Mouse (Mus musculus): ENCODE measurements around the gene Zfp566.
"Not testable (repeated sequence)": the region's sequence is repeated elsewhere in the genome, so short reads cannot be mapped to it uniquely, and the experiment has no call there.

The Zfp566 gene

DNA sequence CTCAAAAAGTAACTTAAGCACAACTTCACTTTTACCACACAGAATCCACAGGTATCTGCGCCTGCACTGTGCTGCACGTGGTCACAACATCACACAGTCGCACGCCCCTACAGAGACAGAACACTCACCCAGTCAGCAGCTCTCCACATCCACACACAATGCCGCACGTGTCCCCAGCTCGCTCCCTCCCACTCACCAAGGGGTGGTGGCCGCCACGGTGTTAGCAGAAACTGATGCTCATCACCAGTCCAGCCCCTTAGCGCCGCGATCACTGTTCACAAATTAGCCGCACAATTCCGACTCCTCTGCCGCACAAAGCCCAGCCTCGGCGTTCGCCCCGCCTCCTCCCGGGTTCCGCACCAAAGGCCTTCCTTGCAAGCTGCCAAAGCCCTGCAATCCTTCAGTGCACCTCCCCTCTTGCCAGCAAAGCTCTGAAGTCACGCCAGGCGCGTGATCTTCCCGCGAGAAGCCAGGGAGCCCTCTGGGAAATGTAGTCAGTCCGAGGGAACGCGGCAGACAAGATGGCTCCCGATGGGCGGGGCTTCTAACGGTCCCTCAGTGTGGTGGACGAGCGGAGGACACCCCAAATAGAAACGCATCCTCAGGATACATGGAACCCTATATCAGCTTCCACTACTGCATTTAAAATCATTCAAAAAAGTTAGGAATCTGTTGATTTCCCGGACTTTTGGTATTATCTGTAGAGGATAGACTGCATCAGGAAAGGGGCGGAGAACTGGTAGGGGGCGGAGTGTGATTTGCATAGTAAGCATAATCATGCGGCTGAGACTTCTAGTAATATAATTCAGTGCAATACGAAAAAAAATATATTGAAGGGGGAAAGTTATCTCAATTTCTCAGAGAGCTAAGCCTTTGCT is at the start of gene Zfp566, which contains the start of gene Gm26920:
TSS of gene Zfp566 (minus strand) at position 436 of the 878 bp plus-strand sequence.
TSS of gene Gm26920 (minus strand) at position 319 of the 878 bp plus-strand sequence.
- peak; percentile 100 for DNase-seq (ENCODE audit: low read depth)

DNA sequence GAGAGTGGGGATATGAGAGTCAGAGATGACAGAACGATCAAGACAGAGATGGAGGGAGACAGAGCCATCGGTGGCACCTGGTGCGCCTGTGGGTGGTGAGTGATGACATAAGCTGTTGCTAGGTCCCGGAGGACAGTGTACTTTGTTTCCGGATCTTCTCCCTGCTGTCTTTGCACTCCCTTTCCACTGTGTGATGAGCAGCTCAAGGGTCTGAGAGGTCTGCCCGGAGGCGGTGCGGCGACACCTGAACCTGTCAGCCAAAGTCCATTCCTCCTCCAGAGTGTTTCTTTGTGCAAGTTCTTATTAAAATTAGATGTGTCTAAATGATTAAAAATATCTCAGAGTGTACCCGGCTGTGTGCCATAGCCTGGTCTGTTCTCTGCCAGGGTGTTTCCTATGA is 46.5 kb upstream of the Zfp566 start:
- no peak for DNase-seq (ENCODE audit: low read depth)

DNA sequence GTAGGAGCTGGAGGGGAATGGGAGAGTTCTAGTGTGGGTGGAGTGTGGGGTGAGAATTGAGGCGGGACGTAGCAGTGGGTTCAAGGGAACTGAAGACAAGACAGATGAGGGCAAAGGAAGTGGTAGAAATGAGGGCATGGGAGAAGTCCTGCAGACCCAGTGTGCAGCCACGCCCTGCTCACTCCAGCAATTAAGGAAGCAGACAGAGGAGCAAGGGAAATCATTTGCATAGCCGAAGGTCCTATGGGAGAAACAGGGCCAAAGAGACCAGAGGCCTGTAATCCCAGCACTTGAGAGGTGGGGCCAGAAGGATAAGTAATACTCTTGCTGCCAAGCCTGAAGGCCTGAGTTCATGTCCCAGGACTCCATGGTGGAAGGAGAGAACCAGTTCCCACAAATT is 42.1 kb upstream of the Zfp566 start:
- DNase-seq (ENCODE audit: low read depth): no peak

DNA sequence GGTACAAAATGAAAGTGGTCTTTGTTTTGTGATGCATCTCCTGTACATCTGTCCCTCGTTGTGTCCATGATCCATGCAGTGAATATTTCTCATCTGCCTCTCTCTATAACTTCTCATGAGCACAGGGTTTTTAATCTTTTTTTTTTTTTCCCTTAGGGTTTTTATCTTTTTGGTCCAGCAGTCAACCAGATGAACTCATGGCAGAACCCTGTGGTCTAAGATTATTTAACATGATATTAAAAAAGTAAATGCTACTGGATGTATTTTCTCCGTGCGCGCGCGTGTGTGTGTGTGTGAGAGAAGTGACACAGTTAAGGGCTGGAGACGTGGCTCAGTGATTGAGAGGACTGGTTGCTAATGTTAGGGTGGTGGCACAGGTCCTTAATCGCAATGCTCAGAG is 39.6 kb upstream of the Zfp566 start:
- DNase-seq (ENCODE audit: low read depth): no peak

DNA sequence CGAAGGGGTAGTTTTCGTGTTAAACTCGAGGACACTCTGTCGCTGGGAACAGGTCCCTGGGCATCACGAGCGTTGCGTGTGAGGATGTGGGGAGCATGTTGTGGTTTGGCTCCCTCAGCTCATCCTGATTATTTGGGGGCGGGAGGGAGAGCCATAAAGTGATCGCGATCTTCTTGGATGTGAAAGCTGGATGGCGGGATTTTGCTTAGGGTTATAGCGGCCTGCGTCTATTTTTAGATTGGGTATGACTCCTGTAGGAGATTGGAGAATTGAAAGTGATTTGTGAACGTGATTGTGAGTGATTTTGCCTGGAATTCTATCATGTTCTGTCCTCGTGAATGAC is 31.8 kb upstream of the Zfp566 start:
- peak; percentile 75 for DNase-seq (ENCODE audit: low read depth)

DNA sequence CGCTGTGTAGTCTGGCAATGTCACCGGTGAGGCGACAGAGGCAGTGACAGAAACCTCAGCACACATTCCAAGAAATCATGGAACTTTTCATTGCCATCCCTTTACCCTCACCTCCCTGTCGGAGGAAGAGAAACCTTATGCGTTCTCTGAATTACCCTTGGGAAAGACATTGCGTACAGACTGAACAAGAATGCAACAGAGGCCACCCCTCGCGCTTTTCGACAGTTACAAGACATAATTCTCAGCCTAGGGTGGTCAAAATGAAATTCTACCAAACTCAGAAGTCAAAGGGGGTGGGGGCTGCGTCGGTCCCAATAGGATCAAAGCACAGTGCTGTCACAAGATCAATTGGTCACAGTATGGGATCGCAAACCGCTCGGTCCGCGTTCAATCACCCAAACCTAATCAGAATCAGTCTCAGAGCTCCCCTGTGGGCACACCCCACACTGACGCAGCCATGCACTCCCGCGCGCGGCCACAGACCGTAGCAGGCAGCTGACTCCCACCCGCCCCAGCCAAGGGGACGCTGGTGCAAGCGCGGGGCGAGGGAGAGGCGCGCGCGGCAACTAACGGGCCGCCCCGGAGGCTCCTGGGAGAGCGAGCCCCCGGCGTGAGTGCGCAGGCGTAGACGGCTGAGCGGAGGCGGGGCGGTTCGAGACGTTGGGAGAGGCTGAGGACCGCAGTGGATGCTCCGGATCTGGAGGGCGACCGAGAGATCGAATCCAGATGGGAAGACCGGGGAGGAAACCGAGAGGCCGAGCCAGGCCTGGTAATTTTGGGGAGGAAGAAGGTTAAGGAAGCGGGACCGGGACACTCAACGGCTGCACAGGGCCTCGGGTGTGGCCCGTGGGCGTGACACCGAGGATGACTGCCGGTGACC is 31.2 kb upstream of the Zfp566 start, which contains the start of gene Zfp382:
TSS of gene Zfp382 (plus strand) at position 635 of the 880 bp plus-strand sequence.
- DNase-seq (ENCODE audit: low read depth): peak; percentile 97

DNA sequence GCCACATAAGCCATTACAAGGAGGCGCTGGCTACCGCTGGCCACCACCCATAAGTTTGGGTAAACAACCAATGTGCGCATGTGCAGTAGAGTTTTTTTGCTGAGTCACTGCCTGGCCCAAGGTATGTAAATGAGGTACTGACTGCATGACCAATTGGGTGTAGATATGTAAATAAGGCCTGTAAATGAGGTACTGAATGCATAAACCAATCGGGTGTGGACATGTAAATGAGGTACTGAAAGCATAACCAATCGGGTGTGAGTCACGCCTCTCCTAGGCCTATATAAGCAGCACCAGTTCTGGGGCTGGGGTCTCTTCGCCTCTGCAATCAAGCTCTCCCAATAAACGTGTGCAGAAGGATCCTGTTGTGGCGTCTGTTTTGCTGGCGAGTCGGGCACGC is 27.6 kb upstream of the Zfp566 start:
- not testable (repeated sequence) for DNase-seq (ENCODE audit: low read depth)

DNA sequence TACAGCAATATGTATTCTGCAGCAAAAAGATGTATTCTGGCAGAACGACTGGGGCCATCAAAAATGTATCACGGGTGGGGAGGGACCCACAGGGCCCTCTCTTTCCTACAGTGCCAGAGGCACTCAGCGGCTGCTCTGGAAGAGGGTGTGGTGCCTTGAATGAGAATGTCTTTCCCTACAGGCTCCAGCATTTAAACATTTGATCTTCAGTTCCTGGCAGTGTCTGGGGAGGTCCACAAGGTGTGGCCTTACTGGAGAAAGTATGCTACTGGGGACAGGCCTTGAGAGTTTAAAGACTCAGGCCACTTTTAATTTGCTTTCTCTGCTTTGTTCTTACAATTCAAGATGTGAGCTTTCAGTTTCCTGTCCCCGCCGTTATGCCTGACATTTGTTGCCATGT is 25.7 kb upstream of the Zfp566 start:
- no peak for DNase-seq (ENCODE audit: low read depth)

DNA sequence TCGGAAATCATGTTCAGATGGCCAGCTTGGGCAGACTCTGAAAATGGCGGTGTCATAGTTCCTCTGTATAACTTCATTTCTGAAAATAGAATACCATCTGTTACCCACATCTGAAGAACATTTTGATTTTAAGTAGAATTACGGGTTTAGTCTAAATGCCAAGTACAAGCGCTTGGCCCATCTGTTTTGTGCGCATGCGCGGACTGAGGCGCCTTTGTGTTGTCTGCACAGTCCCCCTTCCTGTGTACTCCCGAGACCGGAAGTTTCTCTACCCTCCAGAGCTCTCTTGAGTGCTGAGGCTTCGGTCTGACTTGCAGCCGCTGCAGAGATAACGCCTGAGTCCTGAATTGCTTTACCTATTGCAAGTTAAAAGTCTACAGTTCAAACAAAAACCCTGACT is 9.0 kb upstream of the Zfp566 start:
- no peak for DNase-seq (ENCODE audit: low read depth)

DNA sequence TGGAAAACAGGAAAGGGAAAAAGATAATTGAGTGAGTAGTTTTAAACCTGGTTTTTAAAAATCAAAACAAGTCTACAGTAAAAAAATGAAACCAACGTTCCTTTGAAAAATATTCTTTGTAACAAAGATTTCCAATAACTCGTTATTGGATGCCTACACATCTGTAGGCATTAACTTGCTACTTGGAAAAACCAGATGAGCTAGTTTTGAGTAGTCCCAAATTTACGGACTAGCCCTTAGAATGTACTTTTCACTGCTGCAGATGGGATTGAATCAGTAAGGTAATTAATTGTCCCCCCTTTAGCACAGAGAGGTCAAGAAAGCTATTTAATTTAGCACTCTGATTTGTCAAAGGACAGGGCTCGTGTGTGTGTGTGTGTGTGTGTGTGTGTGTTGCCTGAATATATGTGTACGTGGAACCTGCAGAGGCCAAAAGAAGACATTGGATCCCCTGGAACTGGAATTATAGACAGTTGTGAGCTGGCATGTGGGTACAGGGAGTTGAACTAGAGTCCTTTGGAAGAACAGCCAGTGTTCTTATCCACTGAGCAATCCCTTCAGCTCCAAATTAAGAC is 5.3 kb upstream of the Zfp566 start:
- peak; percentile 31 for DNase-seq (ENCODE audit: low read depth)

DNA sequence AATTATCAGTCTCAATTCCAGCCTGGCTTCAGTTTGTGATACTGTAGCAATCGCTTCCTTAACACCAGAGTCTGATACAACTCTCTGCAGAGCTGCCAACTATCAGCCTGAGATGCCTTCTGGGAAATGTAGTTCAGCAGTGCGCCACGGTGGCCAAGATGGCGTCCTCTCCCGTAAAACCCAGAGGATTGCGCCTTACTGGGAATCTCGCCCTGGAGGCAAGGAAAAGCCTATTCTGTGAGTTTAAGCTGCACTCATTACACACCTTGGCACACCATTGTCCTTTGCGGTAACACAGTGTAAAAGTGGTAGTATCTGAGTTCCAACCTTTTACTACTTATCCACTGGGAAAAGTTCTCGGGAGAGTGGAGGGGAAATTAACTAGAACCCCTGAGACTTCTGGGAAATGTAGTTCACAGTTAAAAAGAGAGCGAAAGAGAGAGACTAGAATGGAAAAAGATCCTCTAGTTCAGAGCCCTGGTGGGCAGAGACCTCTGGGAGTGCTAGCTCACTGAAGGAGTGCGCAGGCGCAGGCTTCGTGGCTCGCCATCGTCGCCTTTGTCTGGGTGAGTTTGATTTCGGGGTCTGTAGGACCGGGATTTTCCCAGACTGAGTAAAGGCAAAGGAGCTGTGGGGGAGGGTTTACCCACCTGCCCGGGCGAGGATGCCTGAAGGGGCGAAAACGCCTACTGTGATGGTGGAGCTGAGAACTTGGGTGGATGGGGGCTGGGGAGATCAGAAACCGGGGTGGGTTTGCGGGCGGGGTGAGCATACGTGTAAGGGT is 4.5 kb upstream of the Zfp566 start, which contains the start of gene Zfp260:
TSS of gene Zfp260 (plus strand) at position 132 of the 784 bp plus-strand sequence.
- peak; percentile 95 for DNase-seq (ENCODE audit: low read depth)

DNA sequence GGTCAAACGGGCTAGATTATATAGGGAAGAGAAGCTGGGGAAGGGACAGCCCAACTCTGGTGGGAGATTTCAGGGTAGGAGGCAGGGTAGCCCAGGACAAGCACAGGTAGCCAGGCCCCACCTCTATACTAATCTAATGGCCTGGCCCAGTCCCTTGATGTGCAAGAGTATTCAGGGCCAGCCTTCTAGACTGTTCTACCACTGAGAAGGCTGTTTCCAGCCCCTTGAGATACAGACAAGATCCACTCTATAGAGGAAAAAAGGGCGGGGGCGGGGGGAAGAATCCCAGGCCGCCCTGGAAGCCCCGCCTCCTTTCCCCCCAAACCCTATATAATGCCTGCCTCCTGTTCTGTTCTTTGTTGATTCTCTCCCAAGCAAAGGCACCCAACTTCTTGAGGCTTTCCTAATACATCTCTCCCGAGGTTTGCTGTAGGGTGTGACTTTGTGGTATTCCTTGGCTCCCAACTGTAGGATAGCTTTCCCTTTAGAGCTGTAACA is 3.6 kb upstream of the Zfp566 start:
- DNase-seq (ENCODE audit: low read depth): peak; percentile 26

DNA sequence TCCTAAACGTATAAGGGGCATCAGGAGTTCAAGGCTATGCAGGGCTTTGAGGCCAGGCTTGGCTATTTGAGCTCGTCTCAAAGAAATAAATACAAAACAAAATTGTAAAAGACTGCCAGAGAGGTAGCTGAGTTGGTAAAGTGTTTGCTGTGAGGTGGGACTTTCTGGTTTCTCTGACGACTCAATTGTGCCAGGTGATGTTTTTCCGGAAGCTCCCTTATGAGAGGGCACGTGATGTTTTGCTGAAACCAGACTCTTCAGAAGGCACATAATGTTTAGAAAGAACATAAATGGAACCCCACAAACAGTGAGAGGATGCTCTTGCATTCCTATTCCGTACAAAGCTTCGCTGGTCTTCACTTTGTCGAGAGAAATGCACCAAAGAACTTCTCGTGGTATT is 2.3 kb upstream of the Zfp566 start:
- DNase-seq (ENCODE audit: low read depth): no peak

DNA sequence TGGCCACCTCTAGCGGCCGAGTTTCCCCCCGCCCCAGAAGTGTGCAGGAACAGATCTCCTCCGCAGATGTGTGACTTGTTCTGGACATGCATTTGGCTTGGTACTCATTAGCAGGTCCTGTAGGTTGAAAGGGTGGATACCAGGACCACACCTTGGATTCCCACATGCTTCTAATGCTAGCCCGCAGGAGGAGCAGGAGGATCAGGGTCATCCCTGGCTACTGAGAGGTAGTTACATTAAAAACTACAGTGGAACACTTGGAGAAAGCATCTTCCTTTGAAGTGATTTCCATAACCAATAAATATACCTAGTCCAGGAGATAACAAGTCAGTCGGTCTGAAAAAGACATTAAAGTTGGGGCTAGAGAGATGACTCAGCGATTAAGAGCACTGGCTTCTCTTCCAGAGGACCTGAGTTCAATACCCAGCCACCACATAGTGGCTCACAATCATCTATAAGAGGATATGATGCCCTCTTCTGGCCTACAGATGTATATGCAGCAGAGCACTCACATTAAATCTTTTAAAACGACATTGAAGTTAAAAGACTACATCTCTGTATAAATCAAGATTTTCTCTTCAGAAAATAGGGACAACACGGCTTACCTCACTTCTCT is 751 bp upstream of the Zfp566 start:
- DNase-seq (ENCODE audit: low read depth): peak; percentile 80

DNA sequence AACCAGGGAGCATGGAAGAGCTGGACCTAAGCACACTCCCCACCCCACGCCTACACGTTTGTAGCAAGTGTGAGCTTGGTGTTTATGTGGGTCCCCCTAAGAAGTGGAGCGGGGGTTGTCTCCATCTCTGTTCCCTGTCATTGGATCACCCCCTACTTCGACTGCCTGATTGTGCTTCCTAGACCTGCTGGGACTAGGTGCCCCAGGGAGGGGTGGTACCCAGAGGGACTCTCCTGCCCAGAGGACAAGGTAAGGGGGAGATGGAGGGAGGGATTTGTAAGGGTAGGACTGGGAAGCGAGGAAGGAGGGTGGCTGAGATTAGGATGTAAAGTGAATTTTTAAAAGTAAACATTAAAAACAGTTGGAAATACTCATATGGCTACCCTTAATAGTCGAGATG is 922 bp downstream of the Zfp566 start:
- no peak for DNase-seq (ENCODE audit: low read depth)

DNA sequence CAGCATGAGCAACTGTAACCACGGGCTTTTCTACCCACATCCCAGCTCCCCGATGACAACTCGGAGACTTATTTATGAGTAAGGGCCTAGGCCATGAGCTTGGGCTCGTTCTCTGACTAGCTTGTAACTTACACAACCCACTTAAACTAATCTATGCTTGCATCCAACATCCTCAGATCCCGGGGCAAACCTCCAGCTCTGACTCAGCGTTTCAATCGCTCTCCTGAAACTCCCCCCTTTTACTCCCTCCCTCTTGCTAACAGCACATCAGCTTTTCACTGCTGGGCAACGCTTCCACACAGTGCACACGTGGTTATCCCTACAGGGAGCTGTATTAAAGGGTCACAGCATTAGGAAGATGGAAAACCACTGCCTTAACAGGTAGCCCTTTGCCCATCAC is 3.8 kb downstream of the Zfp566 start:
- DNase-seq (ENCODE audit: low read depth): peak; percentile 98

DNA sequence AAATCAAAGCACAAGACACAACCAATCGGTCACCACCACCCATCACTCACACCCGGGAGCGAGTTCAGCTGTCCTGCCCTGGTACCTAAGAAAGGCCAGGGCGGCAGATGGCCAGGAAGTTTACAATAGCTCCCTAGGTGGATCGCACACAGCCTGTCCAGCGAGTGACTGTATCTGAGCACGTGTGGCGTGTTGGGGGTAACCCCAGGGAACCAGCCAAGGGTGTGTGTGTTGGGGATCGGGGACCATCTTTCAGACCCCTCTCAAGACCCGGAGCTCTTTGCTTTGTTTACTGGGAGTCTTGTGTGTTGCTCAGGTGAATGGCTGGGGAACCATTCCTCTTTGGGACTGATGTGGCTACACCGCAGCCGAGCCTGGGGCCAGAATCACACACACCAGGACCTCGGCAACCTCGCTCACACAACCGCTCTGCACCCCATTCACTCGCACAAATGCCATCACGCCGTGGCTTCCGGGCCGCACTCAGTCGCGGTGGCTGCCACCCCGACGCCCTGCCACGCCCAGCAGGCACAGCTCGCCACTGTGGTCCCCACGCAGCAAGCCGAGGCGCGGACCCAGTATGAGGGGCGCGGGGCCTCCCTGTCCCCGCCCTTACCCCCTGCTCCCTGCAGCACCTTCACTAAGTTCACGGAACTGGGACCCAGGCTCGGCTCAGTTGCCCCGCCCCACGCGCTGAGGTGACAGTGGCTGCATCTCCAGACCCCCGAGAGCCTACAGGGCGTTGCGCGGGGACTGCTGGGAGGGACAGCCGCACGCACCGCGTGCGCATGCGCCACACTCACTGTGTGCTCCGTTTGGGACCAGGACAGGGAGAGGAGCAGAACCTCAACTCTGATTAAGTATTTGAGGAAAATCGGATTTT is 17.9 kb downstream of the Zfp566 start, which contains the start of gene Zfp82:
TSS of gene Zfp82 (minus strand) at position 755 of the 883 bp plus-strand sequence.
- peak; percentile 87 for DNase-seq (ENCODE audit: low read depth)

DNA sequence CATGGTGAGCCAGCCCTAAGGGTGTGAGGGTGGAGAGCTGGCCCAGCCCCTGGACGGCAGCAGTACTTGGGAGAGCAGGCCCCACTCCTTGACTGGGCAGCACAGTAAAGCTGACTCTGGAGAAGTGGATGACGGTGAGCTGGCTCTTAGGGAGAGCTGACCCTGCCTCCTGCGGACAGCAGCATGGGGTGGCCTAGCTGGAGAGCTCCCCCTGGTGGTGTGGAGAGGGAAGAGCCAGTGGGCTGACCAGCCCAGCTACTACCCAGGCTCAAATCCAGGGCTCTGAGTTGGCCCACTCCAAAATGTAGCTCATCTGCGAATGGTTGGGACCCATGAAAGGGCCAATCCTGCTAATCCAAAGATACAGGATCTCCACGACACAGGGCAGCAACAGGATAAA is 25.7 kb downstream of the Zfp566 start:
- no peak for DNase-seq (ENCODE audit: low read depth)

DNA sequence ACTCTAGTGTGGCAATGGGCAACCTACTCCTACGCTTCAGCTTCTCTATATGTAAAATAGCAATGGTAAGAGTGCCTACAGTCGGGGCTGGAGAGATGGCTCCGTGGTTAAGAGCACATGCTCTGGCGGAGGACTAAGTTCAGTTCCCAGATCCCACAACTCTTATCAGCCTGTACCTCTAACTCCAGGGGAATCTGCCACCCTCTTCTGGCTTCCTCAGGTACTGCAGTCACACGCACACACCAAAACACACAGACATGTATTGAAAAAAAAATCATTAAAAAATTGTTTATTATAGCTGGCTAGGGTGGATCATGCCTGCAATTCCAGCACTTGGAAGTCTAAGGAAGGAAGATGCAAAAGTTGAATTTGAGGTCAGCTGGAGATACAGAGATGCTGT is 27.8 kb downstream of the Zfp566 start:
- DNase-seq (ENCODE audit: low read depth): peak; percentile 45

DNA sequence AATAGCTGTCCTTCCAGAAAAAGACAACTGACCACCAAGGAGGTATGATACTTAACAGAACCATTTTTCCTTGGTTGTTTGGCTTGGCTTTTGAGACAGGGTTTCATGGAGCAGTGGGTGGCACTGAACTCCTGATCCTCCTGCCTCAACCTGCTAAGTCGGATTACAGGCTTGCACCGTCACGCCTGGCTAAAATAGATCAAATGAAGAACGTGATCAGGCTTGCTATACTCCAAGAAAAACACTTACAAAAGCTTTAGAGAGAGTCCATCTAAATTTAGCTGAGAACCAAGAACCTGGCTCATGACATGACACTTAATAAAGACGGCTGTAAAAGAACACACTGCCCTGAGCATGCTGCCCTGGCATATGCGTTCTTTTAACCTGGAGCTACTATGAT is 30.0 kb downstream of the Zfp566 start:
- no peak for DNase-seq (ENCODE audit: low read depth)

Data from NIH3T3 (cell line).